Mouse (Mus musculus) heart, embryonic 14.5 days (tissue): ENCODE data around the gene Nt5m. TPM values are rescaled to one million over a fixed set of nuclear protein-coding genes. Genes with fewer than 3 reads are reported as not detected.
"Not testable (repeated sequence)": the region's sequence is repeated elsewhere in the genome, so short reads cannot be mapped to it uniquely, and the experiment has no call there.

Experiments used
- ATAC-seq: fragments of 200-750 bp; cut with Nextera tagmentation; 2 replicates; pipeline ENCODE4 v1.8.0; 2017; ENCODE audit warnings: low read depth, moderate TSS enrichment; ENCODE audit not compliant: insufficient number of reproducible peaks, insufficient read depth, low FRiP score
- H3K27ac ChIP-seq, 2 experiments: fragments of 200-500 bp in 1 of 2; fragments of 300-500 bp in 1 of 2; sonication (generic) in 1 of 2; replicated peaks in 1 of 2; 2 replicates each; pipeline ENCODE4 v1.5.1; 2012 to 2014; ENCODE audit warnings: low read depth in 2 of 2, low read length in 2 of 2, control low read depth in 1 of 2, mild to moderate bottlenecking in 1 of 2, mixed read lengths in 1 of 2; ENCODE audit not compliant: control insufficient read depth in 1 of 2, insufficient read depth in 1 of 2
- H3K27me3 ChIP-seq: fragments of 300-500 bp; sonication (generic); 2 replicates; pipeline ENCODE4 v1.6.1; 2014; ENCODE audit warnings: mild to moderate bottlenecking, low read length, control low read depth; ENCODE audit not compliant: control insufficient read depth, insufficient read depth
- H3K36me3 ChIP-seq: fragments of 300-500 bp; sonication (generic); 2 replicates; pipeline ENCODE4 v1.6.1; 2014; ENCODE audit warnings: mild to moderate bottlenecking, control low read depth, low read length, mixed read lengths; ENCODE audit not compliant: control insufficient read depth, insufficient read depth
- H3K4me1 ChIP-seq, 2 experiments: fragments of 200-500 bp in 1 of 2; fragments of 300-500 bp in 1 of 2; sonication (generic) in 1 of 2; 2 replicates each; pipeline ENCODE4 v1.6.1; 2012 to 2014; ENCODE audit warnings: low read length in 2 of 2, control low read depth in 1 of 2, mixed read lengths in 1 of 2; ENCODE audit not compliant: control insufficient read depth in 2 of 2, insufficient read depth in 2 of 2
- H3K4me2 ChIP-seq: fragments of 300-500 bp; sonication (generic); 2 replicates; pipeline ENCODE4 v1.6.1; 2014; ENCODE audit warnings: mild to moderate bottlenecking, low read length
- H3K4me3 ChIP-seq, 2 experiments: fragments of 200-500 bp in 1 of 2; fragments of 300-500 bp in 1 of 2; sonication (generic) in 1 of 2; 2 replicates each; pipeline ENCODE4 v1.5.1; 2012 to 2014; ENCODE audit warnings: low read length in 2 of 2, mild to moderate bottlenecking in 2 of 2, control low read depth in 1 of 2, low read depth in 1 of 2, moderate library complexity in 1 of 2; ENCODE audit not compliant: control insufficient read depth in 1 of 2, insufficient read depth in 1 of 2
- H3K9ac ChIP-seq: fragments of 300-500 bp; sonication (generic); 2 replicates; pipeline ENCODE4 v1.6.1; 2014; ENCODE audit warnings: mild to moderate bottlenecking, low read length
- H3K9me3 ChIP-seq: fragments of 300-500 bp; sonication (generic); 2 replicates; pipeline ENCODE4 v1.6.1; 2016; ENCODE audit warnings: low read length, control low read depth; ENCODE audit not compliant: control insufficient read depth
- WGBS: fragments of 180-500 bp; shearing (Covaris S2); extraction: QIAGEN DNeasy Blood & Tissue Kit; methylation state at CpG from one replicate; pipeline ENCODE4 v1.1.7; 2014; 5-methylcytosine and 5-hydroxymethylcytosine counted together
- polyA plus RNA-seq: library from polyadenylated mRNA; unstranded; fragments of >200 nt; fragmentation: Nextera tagmentation; extraction: Ambion mirVana; gene quantifications from 2 replicates; pipeline ENCODE4 v1.2.1, GENCODE M21; 2014

Gene Nt5m
- polyA plus RNA-seq, 1 experiment from 2014 or later: 38.8 TPM

DNA sequence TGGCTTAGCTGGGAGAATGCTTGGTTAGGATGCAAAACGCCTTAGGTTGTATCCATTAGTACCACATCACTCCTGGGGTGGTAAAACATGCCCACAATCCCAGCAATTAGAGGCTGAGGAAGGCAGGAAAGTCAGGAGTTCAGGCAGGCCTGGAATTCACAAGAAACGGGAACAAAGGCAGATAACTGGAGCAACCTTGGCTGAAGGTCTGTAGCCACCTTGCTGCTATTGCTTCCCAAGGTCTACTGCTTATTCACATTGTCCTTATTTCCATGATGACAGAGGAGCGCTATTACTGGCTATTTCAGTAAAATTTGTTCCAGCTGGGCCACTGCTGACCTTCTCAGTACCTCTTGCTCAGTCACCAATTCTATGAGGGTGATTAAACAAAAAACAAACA, 26.0 kb upstream of the Nt5m start:
- H3K4me2 ChIP-seq: no peak overlapping the region
- WGBS: 57% methylated on average over 3 of the region's 3 CpGs
- peaks cover 5 to 13% of the 10 kb centered on the region in 2 experiments; a peak in 3 of 4 replicates for H3K4me1 ChIP-seq
- H3K36me3 ChIP-seq: peaks cover 25% of the 10 kb centered on the region
- no peaks in the 10 kb centered on the region for H3K9me3 ChIP-seq
- H3K27me3 ChIP-seq: no peaks in the 10 kb centered on the region
- no peak overlapping the region for H3K9ac ChIP-seq
- ATAC-seq: no peak
- no peak overlapping the region for H3K27ac ChIP-seq
- H3K4me3 ChIP-seq: no peak overlapping the region

DNA sequence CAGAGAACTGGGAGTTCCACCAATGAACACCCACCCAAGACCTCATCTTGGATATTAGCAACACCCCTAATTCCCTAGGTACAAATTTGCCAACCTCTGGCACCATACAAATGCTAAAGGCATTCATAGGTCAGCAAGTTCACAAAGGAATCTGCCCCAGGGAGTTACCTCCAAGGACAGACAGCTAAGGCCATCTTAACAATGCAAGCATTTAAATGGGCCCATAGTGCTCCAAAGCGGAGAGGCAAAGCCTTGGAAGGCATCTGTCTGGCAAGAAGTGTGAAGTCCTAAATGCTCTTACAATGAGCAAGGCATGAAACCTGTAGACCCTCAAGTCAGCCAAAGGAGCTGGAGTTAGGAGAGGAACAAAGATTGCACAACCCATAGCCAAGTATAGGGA, 24.9 kb upstream of the Nt5m start:
- H3K36me3 ChIP-seq: peaks cover 36% of the 10 kb centered on the region
- 94% methylated on average over 1 of the region's 1 CpGs for WGBS

DNA sequence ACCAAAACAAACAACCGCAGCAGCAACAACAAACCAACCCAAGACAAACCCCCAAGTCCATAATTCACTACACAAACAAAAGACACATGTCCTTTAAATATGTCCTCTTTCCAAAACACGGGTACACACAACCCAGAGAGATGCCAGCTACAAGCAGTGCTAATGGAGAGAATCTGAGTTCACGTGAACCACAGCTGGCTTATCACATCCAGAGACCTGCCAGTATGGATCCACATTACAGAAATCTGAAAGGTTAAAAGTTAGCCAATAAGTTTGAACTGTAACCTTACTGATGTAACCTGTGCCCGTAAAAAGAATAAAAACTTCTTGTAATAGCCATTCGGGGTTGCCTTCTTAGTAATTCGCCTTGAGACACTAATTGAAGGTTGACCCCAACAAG, 24.3 kb upstream of the Nt5m start:
- Histone ChIP-seq H3K27me3 (no peaks in the 10 kb centered on the region), H3K27ac (no peak overlapping the region), H3K9ac (no peak overlapping the region), H3K4me2 (no peak overlapping the region), H3K36me3 (peaks cover 42% of the 10 kb centered on the region), H3K9me3 (no peaks in the 10 kb centered on the region), H3K4me1 (peaks cover 0 to 6% of the 10 kb centered on the region in 2 experiments; a peak in 2 of 4 replicates), H3K4me3 (no peak overlapping the region)
- no peak for ATAC-seq
- WGBS: 90% methylated on average over 6 of the region's 6 CpGs

More for the DNA sequence above, 24.9 kb upstream of the Nt5m start:
- no peak for ATAC-seq
- Histone ChIP-seq H3K27ac (no peak overlapping the region), H3K4me1 (peaks cover 0 to 6% of the 10 kb centered on the region in 2 experiments; a peak in 2 of 4 replicates), H3K9me3 (no peaks in the 10 kb centered on the region), H3K9ac (no peak overlapping the region), H3K27me3 (no peaks in the 10 kb centered on the region), H3K4me3 (no peak overlapping the region), H3K4me2 (no peak overlapping the region)

DNA sequence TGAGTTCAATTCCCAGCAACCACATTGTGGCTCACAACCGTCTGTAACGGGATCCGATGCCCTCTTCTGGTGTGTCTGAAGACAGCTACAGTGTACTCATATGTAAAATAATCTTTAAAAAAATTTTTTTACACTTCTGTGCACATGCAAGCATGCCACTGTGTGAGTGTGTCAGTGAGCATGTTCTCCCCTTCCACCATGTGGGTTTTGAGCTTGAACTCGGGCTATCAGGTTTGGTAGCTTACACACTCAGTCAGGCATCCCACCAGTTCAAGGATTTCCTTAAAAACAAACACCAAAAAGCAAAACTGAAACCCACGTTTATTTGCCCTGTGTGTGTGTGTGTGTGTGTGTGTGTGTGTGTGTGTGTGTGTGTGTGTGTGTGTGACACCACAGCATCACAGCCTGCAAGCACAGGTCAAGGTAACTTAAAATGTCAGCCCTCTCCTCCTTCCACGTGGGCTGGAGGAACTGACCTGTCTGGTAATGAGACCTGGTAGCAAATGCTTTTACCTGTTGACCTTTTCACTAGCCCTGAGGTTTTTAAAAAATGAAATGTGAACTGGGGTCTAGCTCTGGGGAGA, 23.7 kb upstream of the Nt5m start:
- H3K27me3 ChIP-seq: no peaks in the 10 kb centered on the region
- ATAC-seq: no peak
- H3K36me3 ChIP-seq: peaks cover 48% of the 10 kb centered on the region
- no peak overlapping the region for H3K27ac ChIP-seq
- no peak overlapping the region for H3K4me2 ChIP-seq
- H3K4me1 ChIP-seq: peaks cover 0 to 6% of the 10 kb centered on the region in 2 experiments; a peak in 2 of 4 replicates
- no peak overlapping the region for H3K4me3 ChIP-seq
- H3K9ac ChIP-seq: no peak overlapping the region
- WGBS: 83% methylated on average over 6 of the region's 6 CpGs
- no peaks in the 10 kb centered on the region for H3K9me3 ChIP-seq

DNA sequence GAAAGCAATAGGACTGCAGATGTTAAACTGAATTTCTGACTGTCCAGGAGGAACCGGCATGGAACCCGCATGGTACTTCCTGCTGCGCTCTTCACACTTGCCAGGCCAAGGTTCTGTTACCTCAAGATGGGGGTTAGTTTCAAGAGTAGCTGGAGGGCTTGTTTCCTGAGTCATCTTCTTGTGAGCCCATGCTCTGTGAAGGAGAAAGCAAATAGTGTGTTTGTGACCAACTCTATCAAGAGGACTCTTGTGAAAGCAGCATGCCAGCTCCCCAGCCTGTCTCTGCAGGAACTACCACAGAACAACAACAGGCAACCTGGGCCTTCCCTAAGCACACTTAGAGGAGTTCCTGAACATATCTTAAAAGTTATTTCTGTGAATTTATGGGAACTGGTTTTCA, 21.3 kb upstream of the Nt5m start:
- H3K27me3 ChIP-seq: no peaks in the 10 kb centered on the region
- no peak overlapping the region for H3K4me2 ChIP-seq
- no peak for ATAC-seq
- H3K27ac ChIP-seq: no peak overlapping the region
- 96% methylated on average over 3 of the region's 3 CpGs for WGBS
- no peaks in the 10 kb centered on the region for H3K9me3 ChIP-seq
- no peaks in the 10 kb centered on the region for H3K4me1 ChIP-seq
- H3K9ac ChIP-seq: no peak overlapping the region
- no peak overlapping the region for H3K4me3 ChIP-seq
- peaks cover 72% of the 10 kb centered on the region for H3K36me3 ChIP-seq

DNA sequence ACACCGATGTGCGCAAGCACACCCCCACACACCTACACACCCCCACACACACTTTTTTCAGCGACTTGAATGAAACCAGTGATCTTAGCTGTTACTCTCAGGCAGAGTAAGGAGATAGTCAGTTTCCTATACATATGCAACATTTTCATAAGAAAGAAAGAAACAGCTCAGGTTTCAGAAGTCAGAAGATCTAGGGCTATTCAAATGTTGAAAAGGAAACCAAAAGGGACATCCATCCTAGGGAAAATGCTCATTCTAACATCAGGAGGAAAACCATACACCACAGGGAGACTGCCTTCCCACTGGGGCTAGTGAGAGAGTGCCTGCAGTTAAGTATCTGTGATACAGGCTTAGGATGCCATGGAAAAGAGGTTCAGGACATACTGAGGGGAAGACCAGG, 17.6 kb upstream of the Nt5m start:
- H3K4me3 ChIP-seq: no peak overlapping the region
- no peaks in the 10 kb centered on the region for H3K27me3 ChIP-seq
- H3K9me3 ChIP-seq: no peaks in the 10 kb centered on the region
- peaks cover 100% of the 10 kb centered on the region for H3K36me3 ChIP-seq
- H3K9ac ChIP-seq: no peak overlapping the region
- no peak for ATAC-seq
- no peak overlapping the region for H3K27ac ChIP-seq
- WGBS: 79% methylated on average over 3 of the region's 3 CpGs
- no peaks in the 10 kb centered on the region for H3K4me1 ChIP-seq
- H3K4me2 ChIP-seq: no peak overlapping the region

DNA sequence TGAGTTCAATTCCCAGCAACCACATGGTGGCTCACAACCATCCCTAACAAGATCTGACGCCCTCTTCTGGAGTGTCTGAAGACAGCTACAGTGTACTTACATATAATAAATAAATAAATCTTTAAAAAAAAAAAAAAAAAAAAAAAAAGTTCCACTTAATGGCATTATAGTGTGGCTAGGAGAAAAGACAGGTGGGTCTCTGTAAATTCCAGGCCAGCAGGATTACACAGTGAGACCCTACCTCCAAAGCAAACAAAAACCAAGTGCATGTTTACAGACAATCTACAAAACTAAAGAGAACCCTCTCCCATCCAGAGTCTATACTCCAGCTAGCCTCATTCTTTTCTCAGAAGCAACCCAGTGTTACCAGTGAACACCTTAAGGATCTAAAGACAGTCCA, 1.5 kb upstream of the Nt5m start:
- ATAC-seq, H3K27ac ChIP-seq, H3K4me2 ChIP-seq, H3K4me3 ChIP-seq, H3K9me3 ChIP-seq, H3K9ac ChIP-seq, H3K27me3 ChIP-seq: not testable (repeated sequence)
- Histone ChIP-seq H3K36me3 (peaks cover 52% of the 10 kb centered on the region), H3K4me1 (peaks cover 0 to 15% of the 10 kb centered on the region in 2 experiments; a peak in 3 of 4 replicates)
- WGBS: no CpG with 5 or more reads among the region's 1 CpGs

DNA sequence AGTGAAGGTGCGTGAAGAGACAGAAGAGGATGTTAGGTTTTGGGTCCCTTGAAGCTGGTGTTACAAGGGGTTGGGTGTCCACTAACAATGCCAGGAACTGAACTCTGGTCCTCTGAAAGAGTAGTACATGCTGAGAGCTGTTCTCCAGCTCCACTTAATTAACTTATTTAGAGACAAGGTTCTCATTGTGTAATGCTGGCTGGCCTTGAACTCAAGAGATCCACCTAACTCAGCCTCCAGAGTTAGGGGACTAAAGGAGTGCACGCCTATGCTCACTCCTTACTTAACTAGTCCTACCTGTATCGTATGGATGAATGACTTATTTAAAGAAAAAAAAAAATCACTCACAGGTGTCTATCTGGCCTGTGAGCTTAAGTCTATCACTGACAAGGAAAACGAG, 821 bp upstream of the Nt5m start:
- Histone ChIP-seq H3K36me3 (peaks cover 46% of the 10 kb centered on the region), H3K9me3 (no peaks in the 10 kb centered on the region), H3K27me3 (no peaks in the 10 kb centered on the region), H3K27ac (no peak overlapping the region), H3K4me1 (peaks cover 0 to 15% of the 10 kb centered on the region in 2 experiments; a peak in 3 of 4 replicates), H3K9ac (peak overlapping the region; percentile 94), H3K4me3 (peak overlapping the region in 1 of 2 experiments; percentile 82; a peak in 3 of 4 replicates), H3K4me2 (peak overlapping the region; percentile 77)
- ATAC-seq: no peak
- 61% methylated on average over 4 of the region's 4 CpGs for WGBS
